Mouse (Mus musculus) spleen, embryonic (tissue): ENCODE measurements at regions not wholly inside any gene's neighbourhood (a gene's known extent, or its start where the extent isn't known, plus 50 kb on each side); places are given as distances from the start of the nearest gene placed in this dataset.

Experiments used
- CTCF ChIA-PET: fragments of 350-600 bp; sonication (Branson Sonifier 250); formaldehyde crosslinking; loops from one replicate; lab custom pipeline; 2022; lab: Charles Lee

- CTCF ChIA-PET, result no interaction called here
Observed at GRCm38 (mm10) chr16:51457166-51457565, 573.9 kb upstream of the Cblb start.

- CTCF ChIA-PET, result no interaction called here
Observed at GRCm38 (mm10) chr16:51475690-51476089, 555.3 kb upstream of the Cblb start.

- CTCF ChIA-PET, result no interaction called here
Observed at GRCm38 (mm10) chr16:51496096-51496495, 534.9 kb upstream of the Cblb start.

- CTCF ChIA-PET, result no interaction called here
Observed at GRCm38 (mm10) chr16:51497777-51498176, 533.2 kb upstream of the Cblb start.

DNA sequence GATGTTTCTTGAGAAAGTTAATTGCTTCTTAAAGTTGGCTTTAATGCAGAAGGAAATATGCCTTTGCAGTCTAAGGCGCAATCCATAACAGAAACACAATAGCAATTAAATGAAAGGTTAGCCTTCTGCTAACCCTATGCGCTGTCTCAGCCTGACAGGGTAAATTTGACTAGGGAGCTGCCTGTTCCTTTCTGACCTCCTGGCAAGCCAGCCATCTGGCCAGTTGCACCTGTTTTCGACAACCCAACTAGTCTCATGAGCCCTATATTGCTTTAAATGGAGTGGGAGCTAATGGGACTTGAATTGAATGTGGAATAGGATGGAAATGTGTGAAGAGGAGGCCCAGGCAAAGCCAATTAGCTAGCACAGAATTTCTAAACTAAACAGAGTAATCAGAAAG, 513.9 kb upstream of the Cblb start:
- CTCF ChIA-PET, result no interaction called here

DNA sequence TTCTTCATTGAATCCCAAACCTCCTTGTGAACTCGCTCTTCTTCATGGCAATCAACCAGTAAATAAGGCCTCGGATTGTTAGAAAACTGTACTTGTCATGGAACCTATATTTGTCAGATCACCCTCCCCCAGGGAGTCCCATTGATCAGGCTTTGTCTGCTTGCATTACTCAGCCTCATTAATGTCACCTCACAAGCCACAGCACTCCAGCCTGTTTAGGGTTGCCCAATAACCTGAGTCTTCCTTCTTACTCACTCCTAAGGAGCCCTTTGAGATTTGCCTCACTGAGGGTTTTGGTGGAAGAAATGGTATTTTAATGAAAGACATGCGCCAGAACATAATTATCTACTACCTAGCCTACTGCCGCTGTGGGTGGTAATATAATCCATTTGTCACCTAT, 510.3 kb upstream of the Cblb start:
- CTCF ChIA-PET, result no interaction called here

DNA sequence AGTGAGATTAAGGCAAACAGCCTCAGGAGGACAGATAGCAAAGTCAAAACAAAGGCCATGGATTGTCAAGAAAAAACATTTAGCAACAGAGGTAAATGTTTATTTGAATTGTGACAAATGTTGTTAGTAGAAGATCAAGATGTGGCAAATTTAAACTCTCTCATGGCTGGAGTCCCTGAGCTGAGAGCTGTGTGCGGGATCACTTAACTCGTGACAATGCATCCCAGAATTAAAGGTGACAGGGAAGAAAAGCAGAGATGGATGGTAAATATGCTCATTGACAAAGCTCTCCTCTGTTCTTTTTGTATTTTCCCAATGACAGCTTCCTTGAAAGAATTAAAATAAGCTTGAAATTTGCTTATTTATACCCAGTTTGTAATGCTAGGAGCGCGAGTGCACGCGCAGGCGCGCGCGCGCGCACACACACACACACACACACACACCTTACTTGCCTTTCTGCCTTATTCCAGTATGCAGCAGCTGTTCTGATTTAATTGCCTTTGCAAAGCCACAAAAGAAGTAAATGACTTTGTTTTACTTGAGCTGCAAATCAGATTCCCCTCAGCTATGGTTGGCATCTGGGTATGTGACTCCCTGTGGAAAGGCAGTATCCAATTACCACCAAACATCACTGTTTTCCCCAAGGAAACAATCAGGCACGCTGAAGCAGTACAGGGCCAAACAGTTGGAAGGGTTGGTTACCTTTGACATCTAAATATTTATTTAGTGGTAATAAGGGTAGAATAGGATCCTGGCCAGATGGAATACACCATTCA, 509.5 kb upstream of the Cblb start:
- CTCF ChIA-PET, result no interaction called here

DNA sequence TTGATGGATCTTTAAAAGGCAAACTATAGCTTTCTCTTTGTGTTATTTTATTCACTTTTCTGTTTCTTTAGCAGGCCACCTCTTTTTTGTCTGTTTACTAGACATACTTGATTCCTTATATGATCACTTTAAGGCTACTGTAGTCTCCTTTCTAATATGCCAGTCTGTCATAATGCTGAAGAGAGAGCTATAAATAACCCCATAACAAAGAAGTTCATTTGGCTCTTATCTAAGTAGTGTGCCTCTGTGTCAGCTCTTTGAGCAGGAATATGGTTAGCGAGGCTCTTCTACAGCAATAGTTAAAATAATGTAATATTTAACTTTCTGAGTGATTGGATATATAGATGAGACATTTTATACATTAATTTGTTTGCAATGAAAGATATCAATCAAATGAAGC, 507.0 kb upstream of the Cblb start:
- CTCF ChIA-PET, result no interaction called here

- CTCF ChIA-PET, result no interaction called here
Observed at GRCm38 (mm10) chr16:51532496-51532895, 498.5 kb upstream of the Cblb start.

- CTCF ChIA-PET, result no interaction called here
Observed at GRCm38 (mm10) chr16:51543769-51544168, 487.3 kb upstream of the Cblb start.

DNA sequence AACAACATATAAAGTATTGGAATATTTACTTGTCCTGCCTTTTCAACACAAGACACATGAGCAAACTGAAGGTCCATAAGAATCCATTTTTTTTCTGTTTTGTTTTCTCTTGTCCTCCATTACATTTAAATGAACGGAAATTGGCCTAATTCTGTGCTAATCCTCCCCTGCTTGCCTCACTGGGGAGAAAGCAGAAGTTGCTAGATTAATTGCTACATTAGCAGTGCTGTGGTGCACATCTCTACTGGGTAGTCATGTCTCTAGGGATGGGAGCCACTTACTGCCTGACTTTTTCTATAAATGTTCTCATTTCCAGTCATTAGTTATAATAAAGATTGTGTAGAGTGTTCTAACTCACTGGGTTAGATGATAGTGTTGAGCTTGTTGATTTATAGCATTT, 484.0 kb upstream of the Cblb start:
- CTCF ChIA-PET, result no interaction called here

- CTCF ChIA-PET, result no interaction called here
Observed at GRCm38 (mm10) chr16:51562866-51563658, 468.0 kb upstream of the Cblb start.

GRCm38 (mm10) chr16:51564064-51564463, 467.0 kb upstream of the Cblb start:
- CTCF ChIA-PET, result no interaction called here

- CTCF ChIA-PET, result no interaction called here
Observed at GRCm38 (mm10) chr16:51577915-51578593, 453.0 kb upstream of the Cblb start.

GRCm38 (mm10) chr16:51580525-51580924, 450.5 kb upstream of the Cblb start:
- CTCF ChIA-PET, result interaction anchor here (0.6 kb wide), 1 partner anchor 16 kb away, joined by 5 read pairs; no protein-coding TSS in a partner anchor

DNA sequence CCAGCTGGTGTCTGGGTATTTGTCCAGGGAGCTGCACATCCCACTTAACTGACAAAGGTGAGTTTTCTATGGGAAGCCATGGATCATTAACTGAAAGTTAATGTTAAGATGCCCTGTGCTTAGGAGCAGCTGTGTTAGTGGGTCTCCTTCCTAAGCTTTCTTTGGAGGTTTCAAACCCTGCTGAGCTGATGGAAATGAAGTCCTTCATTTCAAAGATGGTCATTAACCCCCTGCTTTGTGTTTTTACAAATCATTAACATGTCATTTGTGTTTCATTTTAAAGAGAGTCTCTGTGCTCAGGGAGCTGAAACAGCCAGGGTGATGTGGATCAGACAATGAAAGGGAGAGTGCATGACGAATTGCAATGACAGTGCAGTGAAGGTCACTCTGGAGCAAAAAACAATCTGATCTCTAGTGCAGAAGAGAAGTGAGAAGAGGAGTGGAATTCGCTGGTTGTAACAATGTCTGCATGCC, 441.1 kb upstream of the Cblb start:
- CTCF ChIA-PET, result no interaction called here

DNA sequence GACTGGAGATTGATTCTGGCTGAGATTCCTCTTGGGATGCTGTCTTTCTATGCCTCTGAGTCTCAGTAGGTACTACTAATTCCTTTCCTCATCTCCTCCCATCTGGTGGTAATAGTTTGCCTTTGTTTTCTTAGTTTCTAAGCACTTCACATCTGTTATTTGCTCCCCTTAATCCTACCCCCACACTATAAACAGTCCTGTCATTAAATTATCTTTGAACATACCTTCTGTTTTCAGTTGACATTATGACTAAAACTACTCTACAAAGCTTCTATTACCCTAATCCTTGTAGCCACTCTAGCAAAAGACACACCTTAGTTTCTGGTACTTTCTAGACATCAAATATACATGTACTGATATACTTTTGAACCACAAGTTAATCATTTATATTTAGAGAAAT, 413.4 kb upstream of the Cblb start:
- CTCF ChIA-PET, result no interaction called here

- CTCF ChIA-PET, result no interaction called here
Observed at GRCm38 (mm10) chr16:51646646-51647045, 384.4 kb upstream of the Cblb start.

- CTCF ChIA-PET, result no interaction called here
Observed at GRCm38 (mm10) chr16:51650100-51650499, 380.9 kb upstream of the Cblb start.

- CTCF ChIA-PET, result no interaction called here
Observed at GRCm38 (mm10) chr16:51650683-51651082, 380.3 kb upstream of the Cblb start.

- CTCF ChIA-PET, result no interaction called here
Observed at GRCm38 (mm10) chr16:51661693-51662092, 369.3 kb upstream of the Cblb start.

- CTCF ChIA-PET, result no interaction called here
Observed at GRCm38 (mm10) chr16:51664325-51664724, 366.7 kb upstream of the Cblb start.
